Mouse (Mus musculus): ENCODE results near the gene Hcrtr1.

GRCm38 (mm10) chr4:130148405-130148804 lies 9.2 kb upstream of the Hcrtr1 start:
- TF ChIP-seq CTCF (IDR thresholded peaks at IDR 0.05; ENCODE audit: extremely low read depth, insufficient read depth, insufficient read length, insufficient replicate concordance), result no peak
- no peak for TF ChIP-seq POLR2A (IDR thresholded peaks at IDR 0.05; ENCODE audit: low read depth, low read length)

Data from spleen, adult 2 months (tissue).